Mouse (Mus musculus) CH12.LX (cell line): ENCODE measurements at regions not wholly inside any gene's neighbourhood (a gene's known extent, or its start where the extent isn't known, plus 50 kb on each side); places are given as distances from the start of the nearest gene placed in this dataset.
"Not testable (repeated sequence)": the region's sequence is repeated elsewhere in the genome, so short reads cannot be mapped to it uniquely, and the experiment has no call there.

Experiments used
- DNase-seq: peaks from one replicate; pipeline ENCODE4 v3.0.0-alpha.2; 2013; ENCODE audit errors: extremely low read depth
- H3K27ac ChIP-seq: 2 replicates; pipeline ENCODE4 v1.5.1; 2012; ENCODE audit warnings: low read depth, mild to moderate bottlenecking, control low read depth, moderate library complexity; ENCODE audit not compliant: insufficient read depth
- H3K27me3 ChIP-seq: replicated peaks from 2 replicates; pipeline ENCODE3; 2012; ENCODE audit warnings: inconsistent platforms
- H3K36me3 ChIP-seq, 2 experiments: replicated peaks in 1 of 2; 2 replicates each; pipeline versions ENCODE3 to v1.6.1; 2012; ENCODE audit warnings: inconsistent platforms in 1 of 2, low read length in 1 of 2, mild to moderate bottlenecking in 1 of 2, mixed read lengths in 1 of 2, moderate library complexity in 1 of 2; ENCODE audit not compliant: control insufficient read depth in 1 of 2, insufficient read depth in 1 of 2
- H3K4me1 ChIP-seq, 2 experiments: 2 replicates each; pipeline ENCODE4 v1.6.1; 2012; ENCODE audit warnings: inconsistent platforms in 1 of 2, moderate library complexity in 1 of 2; ENCODE audit not compliant: insufficient read depth in 2 of 2, control insufficient read depth in 1 of 2
- H3K4me2 ChIP-seq: 2 replicates; pipeline ENCODE4 v1.6.1; 2012; ENCODE audit warnings: low read depth, mild to moderate bottlenecking, control low read depth; ENCODE audit not compliant: poor library complexity, insufficient read depth, severe bottlenecking
- H3K4me3 ChIP-seq, 3 experiments: fragments of 150-350 bp in 1 of 3; sonication (generic) in 1 of 3; replicated peaks in 1 of 3; 2 replicates each; pipeline versions ENCODE3 to v1.5.1; 2011 to 2012; ENCODE audit warnings: low read depth in 2 of 3, low read length in 2 of 3, mild to moderate bottlenecking in 2 of 3, moderate library complexity in 2 of 3, control low read depth in 1 of 3, improper control_type of control experiment in 1 of 3, inconsistent platforms in 1 of 3, mixed read lengths in 1 of 3; ENCODE audit not compliant: poor library complexity in 1 of 3
- H3K79me2 ChIP-seq: replicated peaks from 2 replicates; pipeline ENCODE4 v1.6.1; 2012; ENCODE audit warnings: mild to moderate bottlenecking, moderate library complexity; ENCODE audit not compliant: control insufficient read depth, poor library complexity, insufficient read depth, severe bottlenecking; ENCODE audit errors: extremely low read depth
- H3K9ac ChIP-seq: 2 replicates; pipeline ENCODE4 v1.6.1; 2012; ENCODE audit warnings: low read depth, mild to moderate bottlenecking, control low read depth, moderate library complexity; ENCODE audit not compliant: insufficient read depth
- H3K9me3 ChIP-seq: replicated peaks from 2 replicates; pipeline ENCODE3; 2012; ENCODE audit warnings: low read length, inconsistent platforms, mixed read lengths
- BHLHE40 ChIP-seq: IDR thresholded peaks from 2 replicates; pipeline ENCODE4 v1.6.1; 2011; ENCODE audit warnings: mild to moderate bottlenecking, low read depth, low read length, improper control_type of control experiment
- CHD1 ChIP-seq: IDR thresholded peaks from 2 replicates; pipeline ENCODE4 v1.6.1; 2012; ENCODE audit warnings: low read depth, low read length, improper control_type of control experiment, inconsistent platforms
- CHD2 ChIP-seq: IDR thresholded peaks from 2 replicates; pipeline ENCODE4 v1.6.1; 2011; ENCODE audit warnings: low read length, improper control_type of control experiment
- EP300 ChIP-seq: IDR thresholded peaks from 2 replicates; pipeline ENCODE4 v1.6.1; 2011; ENCODE audit warnings: low read length, improper control_type of control experiment
- GABPA ChIP-seq: IDR thresholded peaks from 2 replicates; pipeline ENCODE4 v1.6.1; 2012; ENCODE audit warnings: low read depth, low read length, improper control_type of control experiment, inconsistent platforms; ENCODE audit not compliant: insufficient replicate concordance
- JUND ChIP-seq: conservative IDR thresholded peaks from 2 replicates; pipeline ENCODE4 v1.6.1; 2011; ENCODE audit warnings: low read depth, low read length, improper control_type of control experiment
- MAFK ChIP-seq: IDR thresholded peaks from 2 replicates; pipeline ENCODE4 v1.6.1; 2011; ENCODE audit warnings: low read length, improper control_type of control experiment; ENCODE audit not compliant: insufficient replicate concordance
- MEF2A ChIP-seq: IDR thresholded peaks from 2 replicates; pipeline ENCODE4 v1.6.1; 2014; ENCODE audit warnings: low read depth, mild to moderate bottlenecking, inconsistent platforms, low read length, improper control_type of control experiment, borderline replicate concordance
- MXI1 ChIP-seq: IDR thresholded peaks from 2 replicates; pipeline ENCODE4 v1.6.1; 2011; ENCODE audit warnings: mild to moderate bottlenecking, low read depth, low read length, improper control_type of control experiment
- NELFE ChIP-seq: IDR thresholded peaks from 2 replicates; pipeline ENCODE4 v1.6.1; 2011; ENCODE audit warnings: low read depth, low read length, improper control_type of control experiment
- POLR2AphosphoS2 ChIP-seq: IDR thresholded peaks from 2 replicates; pipeline ENCODE4 v1.6.1; 2011; ENCODE audit warnings: low read depth, low read length, improper control_type of control experiment
- RAD21 ChIP-seq: IDR thresholded peaks from 2 replicates; pipeline ENCODE4 v1.6.1; 2011; ENCODE audit warnings: low read depth, mild to moderate bottlenecking, low read length, improper control_type of control experiment, moderate library complexity
- RCOR1 ChIP-seq: conservative IDR thresholded peaks from 2 replicates; pipeline ENCODE4 v1.6.1; 2012; ENCODE audit warnings: low read depth, mild to moderate bottlenecking, inconsistent platforms, low read length, improper control_type of control experiment
- SIN3A ChIP-seq: IDR thresholded peaks from 2 replicates; pipeline ENCODE4 v1.6.1; 2012; ENCODE audit warnings: low read length, improper control_type of control experiment, inconsistent platforms
- SMC3 ChIP-seq: IDR thresholded peaks from 2 replicates; pipeline ENCODE4 v1.6.1; 2011; ENCODE audit warnings: low read depth, low read length, improper control_type of control experiment
- TBP ChIP-seq: conservative IDR thresholded peaks from 2 replicates; pipeline ENCODE4 v1.6.1; 2011; ENCODE audit warnings: low read depth, low read length, improper control_type of control experiment
- TCF12 ChIP-seq: IDR thresholded peaks from 2 replicates; pipeline ENCODE4 v1.6.1; 2014; ENCODE audit warnings: low read depth, mild to moderate bottlenecking, inconsistent platforms, low read length, improper control_type of control experiment
- USF1 ChIP-seq: IDR thresholded peaks from 2 replicates; pipeline ENCODE4 v1.6.1; 2014; ENCODE audit warnings: low read depth, mild to moderate bottlenecking, inconsistent platforms, low read length, improper control_type of control experiment
- ZC3H11A ChIP-seq: IDR thresholded peaks from 2 replicates; pipeline ENCODE4 v1.6.1; 2012; ENCODE audit warnings: low read depth, mild to moderate bottlenecking, inconsistent platforms, low read length, improper control_type of control experiment
- ZMIZ1 ChIP-seq: IDR thresholded peaks from 2 replicates; pipeline ENCODE4 v1.6.1; 2012; ENCODE audit warnings: low read depth, mild to moderate bottlenecking, inconsistent platforms, low read length, improper control_type of control experiment
- ZNF384 ChIP-seq: IDR thresholded peaks from 2 replicates; pipeline ENCODE4 v1.6.1; 2012; ENCODE audit warnings: low read depth, low read length, improper control_type of control experiment, inconsistent platforms
- dilution Hi-C: fragments of 300-500 bp; cut with MboI; formaldehyde crosslinking; loops from 2 replicates; pipeline ENCODE4 v1.14.3; 2020; ENCODE audit warnings: low sequenced_read_pairs; ENCODE audit not compliant: extremely low pct_unique_long_range_greater_than_20kb, extremely low pct_ligation_motif_present
- in situ Hi-C: fragments of 300-500 bp; cut with MboI; formaldehyde crosslinking; loops from 3 replicates; pipeline ENCODE4 v1.14.3; 2019; ENCODE audit warnings: low sequenced_read_pairs, low pct_ligation_motif_present, low pct_unique_long_range_greater_than_20kb, mixed read lengths

- Histone ChIP-seq H3K4me3 (no peak overlapping the region), H3K9ac (no peak overlapping the region), H3K4me1 (no peaks in the 10 kb centered on the region), H3K27ac (no peak overlapping the region), H3K27me3 (no peaks in the 10 kb centered on the region), H3K79me2 (no peaks in the 10 kb centered on the region), H3K36me3 (no peaks in the 10 kb centered on the region), H3K9me3 (peaks cover 39% of the 10 kb centered on the region), H3K4me2 (no peak overlapping the region)
- dilution Hi-C loops (no loop called here), in situ Hi-C loops (no loop called here)
- no peak for DNase-seq
- no peak for TF ChIP-seq POLR2AphosphoS2
- no peak for TF ChIP-seq SIN3A
- TF ChIP-seq MEF2A: no peak
- no peak for TF ChIP-seq MAFK
- TF ChIP-seq RAD21: no peak
- TF ChIP-seq BHLHE40: no peak
- no peak for TF ChIP-seq TCF12
- TF ChIP-seq CHD1: no peak
- no peak for TF ChIP-seq ZMIZ1
- TF ChIP-seq JUND: no peak
- no peak for TF ChIP-seq SMC3
- no peak for TF ChIP-seq ZC3H11A
- TF ChIP-seq EP300: no peak
These were observed 299.6 kb downstream of the Chl1 start for GRCm38 (mm10) chr6:103809986-103810341.

GRCm38 (mm10) chr6:103810342-103811001 is 300.1 kb downstream of the Chl1 start:
- Histone ChIP-seq H3K9ac (no peak overlapping the region), H3K36me3 (no peaks in the 10 kb centered on the region), H3K9me3 (peaks cover 39% of the 10 kb centered on the region), H3K27ac (no peak overlapping the region), H3K27me3 (no peaks in the 10 kb centered on the region)
- TF ChIP-seq USF1: no peak
- no peak for TF ChIP-seq EP300
- TF ChIP-seq GABPA: no peak
- no peak for TF ChIP-seq MAFK
- TF ChIP-seq BHLHE40: no peak
- TF ChIP-seq CHD2: no peak
- TF ChIP-seq RCOR1: no peak
- no peak for TF ChIP-seq RAD21
- TF ChIP-seq MXI1: no peak
- no peak for TF ChIP-seq TBP
- no peak for TF ChIP-seq POLR2AphosphoS2
- TF ChIP-seq NELFE: no peak
- TF ChIP-seq ZNF384: no peak
- TF ChIP-seq, all 38 proteins: peak for 0
- dilution Hi-C loops (no loop called here), in situ Hi-C loops (no loop called here)
- no peak overlapping the region for H3K4me3 ChIP-seq
- H3K79me2 ChIP-seq: no peaks in the 10 kb centered on the region
- no peak for DNase-seq
- no peaks in the 10 kb centered on the region for H3K4me1 ChIP-seq
- H3K4me2 ChIP-seq: no peak overlapping the region

- H3K4me3 ChIP-seq, H3K27ac ChIP-seq, H3K4me1 ChIP-seq, H3K4me2 ChIP-seq, H3K27me3 ChIP-seq, H3K79me2 ChIP-seq, dilution Hi-C loops, in situ Hi-C loops, H3K36me3 ChIP-seq, DNase-seq, H3K9ac ChIP-seq: not testable (repeated sequence)
- H3K9me3 ChIP-seq: peaks cover 35% of the 10 kb centered on the region
These were observed 306.0 kb downstream of the Chl1 start for GRCm38 (mm10) chr6:103816396-103816795.
